Mouse (Mus musculus) urinary bladder, postnatal 36 days (tissue): ENCODE data around the gene Gm20716.

ENCODE experiments used
- DNase-seq, 2 experiments: peaks; one replicate each; pipeline ENCODE4 v3.0.0; 2022; ENCODE audit warnings: low spot score in 2 of 2, mixed read lengths in 1 of 2

Gm20716 gene

GRCm38 (mm10) chr2:168229116-168230025 lies 793 bp downstream of the Gm20716 start:
- DNase-seq, result peak in 1 of 2 experiments; percentile 49

DNA sequence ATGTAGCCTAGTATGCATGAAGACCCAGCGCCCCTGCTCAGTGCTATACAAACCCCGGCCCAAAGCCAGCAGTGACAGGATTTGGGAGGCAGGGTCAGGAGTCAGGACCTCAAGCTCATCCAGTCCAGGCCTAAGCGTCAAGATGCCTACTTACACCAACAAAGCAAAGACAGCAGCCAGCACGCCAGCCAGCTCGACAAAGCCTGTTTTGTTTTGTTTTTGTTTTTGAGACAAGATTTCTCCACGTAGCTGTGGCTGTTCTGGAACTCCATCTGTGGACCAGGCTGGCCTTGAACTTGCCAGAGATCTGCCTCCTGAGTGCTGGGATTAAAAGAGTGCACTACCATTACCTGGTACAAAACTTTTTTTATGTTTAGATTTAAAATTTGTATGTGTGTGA lies 6.8 kb downstream of the Gm20716 start:
- no peak for DNase-seq

- DNase-seq, result no peak
Measured at GRCm38 (mm10) chr2:168213788-168214397, 16.3 kb downstream of the Gm20716 start.

DNA sequence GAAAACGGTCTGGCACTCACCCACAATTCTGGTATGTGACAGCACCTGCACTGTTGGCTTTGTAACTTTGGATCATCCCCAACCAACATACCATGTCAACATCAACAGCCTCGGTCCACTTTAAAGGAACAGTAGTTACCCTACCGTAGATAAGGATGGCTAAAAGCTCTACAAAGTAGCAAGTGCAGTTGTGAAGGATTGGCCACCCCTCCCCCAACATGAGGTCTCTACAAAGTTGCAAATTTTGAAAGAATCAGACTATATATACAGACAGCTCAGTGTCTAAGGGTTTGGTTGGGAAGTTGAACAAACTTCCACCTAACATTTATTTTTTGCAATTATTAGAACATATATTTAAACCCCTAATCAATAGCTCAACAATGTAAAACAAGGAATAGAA lies 22.3 kb downstream of the Gm20716 start:
- DNase-seq, result no peak

DNA sequence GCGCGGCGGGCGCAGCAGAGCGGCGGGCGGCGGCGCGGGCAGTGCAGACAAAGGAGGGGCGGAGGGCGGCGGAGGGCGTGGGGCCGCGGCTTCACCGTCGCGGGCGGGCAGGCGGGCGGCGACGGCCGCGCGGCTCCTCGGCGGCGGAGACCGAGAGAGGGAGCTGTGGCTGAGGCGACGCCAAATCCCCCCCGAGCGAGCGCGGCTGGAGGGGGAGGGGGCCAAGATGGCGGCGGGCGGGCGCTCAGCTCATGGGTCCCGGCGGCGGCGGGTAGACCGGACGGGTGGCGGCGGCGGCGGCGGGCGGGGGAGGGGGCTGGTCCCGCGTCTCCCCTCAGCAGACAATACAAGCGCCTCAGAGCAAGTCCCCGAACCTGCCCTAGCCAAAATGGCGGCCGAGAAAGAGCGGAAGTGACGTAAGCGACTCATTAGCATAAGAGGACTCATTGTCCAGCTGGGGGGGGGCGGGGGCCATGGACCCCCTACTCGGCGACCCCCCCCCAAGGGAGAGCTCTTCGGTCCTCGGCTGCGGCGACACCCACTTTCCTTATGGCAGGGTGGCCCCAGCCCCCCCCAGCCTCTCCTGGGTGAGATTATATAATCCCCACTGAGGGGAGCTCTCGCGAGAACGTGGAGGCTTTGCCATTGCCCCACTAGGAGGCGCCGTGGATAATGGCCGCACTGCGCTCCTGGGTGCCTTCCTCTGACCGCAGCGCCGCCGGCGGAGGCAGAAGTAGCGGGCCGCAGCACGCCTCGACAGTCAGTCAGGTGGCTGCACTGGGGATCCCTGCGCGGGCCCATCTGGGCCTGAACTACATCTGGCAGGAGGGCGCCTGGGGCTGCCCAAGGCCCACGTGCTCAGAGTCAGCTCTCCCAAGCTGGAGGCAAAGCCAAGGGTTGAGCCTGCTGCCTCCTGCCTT lies 23.2 kb downstream of the Gm20716 start, which contains the start of gene Adnp:
Adnp (minus strand) TSS at position 388 of the 920 bp plus-strand sequence.
- DNase-seq, result peak; percentile 92 to 96

DNA sequence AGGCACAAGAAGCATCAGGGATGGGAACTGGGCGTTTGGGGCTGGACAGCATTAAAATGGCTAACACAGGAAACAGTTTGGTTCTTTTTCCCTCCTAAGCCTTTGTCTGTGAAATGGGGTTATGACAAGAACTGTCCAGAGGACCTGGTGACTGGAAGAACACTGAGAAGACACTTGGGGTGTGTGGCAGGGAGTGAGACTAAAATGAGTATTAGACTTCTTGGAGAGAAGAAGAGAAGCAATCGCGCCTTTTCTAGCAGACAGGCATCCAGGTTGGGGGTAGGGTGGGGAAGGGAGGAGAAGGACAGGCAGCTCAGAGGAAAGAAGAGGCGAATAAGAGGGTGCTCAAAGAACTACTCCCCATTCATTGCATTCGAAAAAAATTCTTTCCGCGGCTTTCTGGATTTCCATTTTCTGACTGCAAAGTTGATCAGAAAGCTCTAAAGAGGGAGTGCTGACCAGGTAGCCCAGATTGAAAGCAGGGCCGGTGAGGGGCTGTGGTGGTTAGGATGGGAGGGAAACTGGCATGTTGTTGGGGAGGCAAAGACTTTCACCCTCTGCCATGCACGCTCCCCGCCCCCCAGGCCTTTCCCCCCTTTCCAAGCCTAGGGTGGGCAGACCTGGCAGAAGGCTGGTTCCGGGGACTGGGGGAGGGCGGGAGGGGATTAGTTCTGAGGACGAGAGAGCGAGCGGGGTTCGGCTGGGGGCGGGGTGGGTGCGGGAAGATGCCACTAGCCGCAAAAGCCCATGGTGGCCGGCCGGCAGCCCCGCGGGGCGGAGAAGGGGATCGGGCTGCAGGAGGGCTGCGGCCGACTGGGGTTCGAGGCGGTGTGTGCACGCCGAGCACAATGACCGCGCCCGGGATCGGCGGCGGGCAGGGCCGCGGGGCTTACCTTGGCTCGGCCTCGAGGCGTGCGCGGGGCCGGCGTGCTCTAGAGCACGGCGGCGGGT lies 24.2 kb downstream of the Gm20716 start:
- peak in 1 of 2 experiments; percentile 6 for DNase-seq

DNA sequence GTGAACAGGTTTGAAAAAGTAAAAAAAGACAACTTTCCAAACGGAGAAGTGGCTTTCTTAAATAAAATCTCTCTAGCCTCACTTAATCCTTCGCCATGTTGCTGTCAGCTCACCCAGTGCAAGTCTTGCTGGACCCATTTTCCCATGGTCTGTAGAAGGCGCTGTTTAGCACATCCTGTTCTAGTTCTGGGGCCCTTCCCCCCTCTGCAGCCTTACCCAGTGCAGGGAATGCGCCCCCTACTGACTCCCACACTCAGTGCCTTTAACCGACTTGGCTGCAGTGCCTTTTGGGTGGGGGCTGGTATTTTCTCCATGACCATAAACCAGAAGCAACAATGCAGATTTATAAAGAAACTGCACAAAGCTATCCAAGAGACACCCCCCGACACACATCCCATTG lies 24.9 kb downstream of the Gm20716 start:
- peak; percentile 82 to 86 for DNase-seq

- no peak for DNase-seq
Measured at GRCm38 (mm10) chr2:168204476-168204999, 25.6 kb downstream of the Gm20716 start.

GRCm38 (mm10) chr2:168200014-168200691 lies 30.0 kb downstream of the Gm20716 start:
- DNase-seq, result no peak

DNA sequence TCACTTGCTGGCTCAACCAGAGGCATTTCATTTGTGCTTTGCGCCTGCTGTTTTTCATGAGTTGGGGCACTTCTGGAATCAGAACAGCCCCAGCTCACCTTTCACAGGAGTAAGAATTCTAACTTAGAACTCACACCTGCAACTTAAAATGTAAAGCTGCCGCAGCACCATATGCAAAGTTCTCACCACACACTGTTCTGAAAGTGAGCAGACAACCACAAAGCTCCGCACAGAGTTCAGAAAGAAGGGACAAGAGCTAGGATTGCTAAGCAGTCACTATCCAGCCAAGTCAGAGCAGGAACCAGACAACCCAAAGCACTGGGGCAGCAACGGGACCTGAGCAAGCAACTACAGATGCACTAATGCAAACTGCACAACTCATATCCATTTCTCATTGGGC lies 30.7 kb downstream of the Gm20716 start:
- DNase-seq, result no peak

- DNase-seq, result no peak
Measured at GRCm38 (mm10) chr2:168198421-168198820, 31.7 kb downstream of the Gm20716 start.

- no peak for DNase-seq
Measured at GRCm38 (mm10) chr2:168195721-168196120, 34.4 kb downstream of the Gm20716 start.

DNA sequence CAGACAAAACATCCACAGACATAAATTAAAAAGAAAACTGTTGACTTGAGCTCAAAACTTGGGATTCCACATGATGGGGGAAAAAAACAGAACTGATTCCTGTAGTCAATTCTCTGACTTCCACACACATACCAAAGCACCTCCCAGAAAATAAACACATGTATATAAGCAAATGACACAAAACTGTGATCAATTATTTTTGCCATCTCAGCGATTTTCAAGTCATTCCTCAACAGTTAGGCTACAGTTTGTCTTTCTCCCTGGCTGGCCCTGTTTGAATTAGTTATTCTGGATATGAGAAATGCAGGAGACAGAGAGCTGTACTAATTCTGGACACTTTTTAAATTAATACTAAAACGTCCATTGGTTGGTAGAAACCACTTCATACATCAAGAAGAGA lies 36.5 kb downstream of the Gm20716 start:
- no peak for DNase-seq

GRCm38 (mm10) chr2:168191856-168192255 lies 38.3 kb downstream of the Gm20716 start:
- DNase-seq, result no peak

- no peak for DNase-seq
Measured at GRCm38 (mm10) chr2:168175946-168176345, 54.2 kb downstream of the Gm20716 start.

DNA sequence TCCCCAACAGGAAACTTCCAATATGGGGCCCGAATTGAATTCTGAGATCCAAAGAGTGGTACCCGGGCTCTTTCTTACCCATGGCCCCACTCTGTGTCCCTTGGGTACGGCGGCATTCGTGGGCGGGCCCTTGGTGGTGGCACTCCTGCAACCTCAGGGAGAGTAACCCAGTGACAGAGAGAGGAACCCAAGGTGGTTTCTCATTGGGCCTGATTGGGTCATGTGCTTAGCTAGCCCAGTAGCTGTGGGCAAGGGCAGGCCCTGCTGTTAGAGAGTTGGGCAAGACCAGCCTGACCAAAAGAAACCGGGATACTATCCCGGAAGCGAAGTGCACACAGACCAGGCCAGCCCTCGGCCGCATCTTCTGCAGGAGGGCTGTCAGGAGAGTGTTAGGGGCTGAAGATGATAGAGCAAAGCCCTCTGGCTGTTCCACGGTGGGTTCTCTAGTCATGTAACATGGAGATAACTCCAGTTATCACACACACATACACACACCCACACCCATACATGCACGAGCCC lies 59.9 kb downstream of the Gm20716 start:
- peak; percentile 50 to 73 for DNase-seq

DNA sequence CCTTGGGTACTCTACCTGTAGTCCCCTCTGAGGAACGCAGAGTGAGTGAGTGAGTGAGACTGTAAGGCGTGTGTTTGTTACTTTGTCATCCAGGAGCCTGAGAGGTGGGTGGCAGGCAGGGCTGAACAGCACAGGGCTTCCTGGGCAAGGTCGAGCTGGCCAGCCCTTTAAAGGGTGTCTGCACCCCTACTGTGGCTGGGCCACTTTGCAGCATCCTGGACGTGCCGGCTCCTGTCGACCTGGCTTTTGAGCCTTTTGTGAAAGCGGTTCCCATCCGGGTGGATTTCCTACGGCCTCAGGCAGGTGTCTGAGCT lies 60.4 kb downstream of the Gm20716 start:
- no peak for DNase-seq

- DNase-seq, result no peak
Measured at GRCm38 (mm10) chr2:168168892-168169799, 61.0 kb downstream of the Gm20716 start.

- DNase-seq, result no peak
Measured at GRCm38 (mm10) chr2:168167781-168168180, 62.4 kb downstream of the Gm20716 start.
